Mouse (Mus musculus) ES-CJ7 (cell line): ENCODE measurements at regions not wholly inside any gene's neighbourhood (a gene's known extent, or its start where the extent isn't known, plus 50 kb on each side); places are given as distances from the start of the nearest gene placed in this dataset.

Source experiments
- DNase-seq: peaks from one replicate; pipeline ENCODE4 v3.0.0; 2011; ENCODE audit warnings: low read depth, low spot score

GRCm38 (mm10) chr13:37562652-37563051, 215.5 kb upstream of the Rreb1 start:
- peak; percentile 40 for DNase-seq

- DNase-seq, result no peak
Observed at GRCm38 (mm10) chr13:37569051-37569450, 209.1 kb upstream of the Rreb1 start.

- DNase-seq, result no peak
Observed at GRCm38 (mm10) chr13:37569486-37569885, 208.7 kb upstream of the Rreb1 start.

- no peak for DNase-seq
Observed at GRCm38 (mm10) chr13:37572983-37573382, 205.2 kb upstream of the Rreb1 start.

- peak; percentile 41 for DNase-seq
Observed at GRCm38 (mm10) chr13:37579231-37579630, 199.0 kb upstream of the Rreb1 start.

GRCm38 (mm10) chr13:37579775-37580174, 198.4 kb upstream of the Rreb1 start:
- no peak for DNase-seq

- no peak for DNase-seq
Observed at GRCm38 (mm10) chr13:37580806-37581205, 197.4 kb upstream of the Rreb1 start.

- DNase-seq, result no peak
Observed at GRCm38 (mm10) chr13:37581374-37581773, 196.8 kb upstream of the Rreb1 start.

GRCm38 (mm10) chr13:37585476-37585875, 192.7 kb upstream of the Rreb1 start:
- DNase-seq, result no peak

GRCm38 (mm10) chr13:37586511-37586910, 191.7 kb upstream of the Rreb1 start:
- no peak for DNase-seq

GRCm38 (mm10) chr13:37587911-37588310, 190.3 kb upstream of the Rreb1 start:
- DNase-seq, result no peak

- DNase-seq, result no peak
Observed at GRCm38 (mm10) chr13:37588528-37589176, 189.5 kb upstream of the Rreb1 start.

GRCm38 (mm10) chr13:37592149-37592548, 186.1 kb upstream of the Rreb1 start:
- DNase-seq, result peak; percentile 7

GRCm38 (mm10) chr13:37595196-37595595, 183.0 kb upstream of the Rreb1 start:
- no peak for DNase-seq

GRCm38 (mm10) chr13:37597575-37597974, 180.6 kb upstream of the Rreb1 start:
- DNase-seq, result no peak

- no peak for DNase-seq
Observed at GRCm38 (mm10) chr13:37598165-37598775, 179.9 kb upstream of the Rreb1 start.

GRCm38 (mm10) chr13:37599679-37600078, 178.5 kb upstream of the Rreb1 start:
- no peak for DNase-seq

GRCm38 (mm10) chr13:37600172-37600571, 178.0 kb upstream of the Rreb1 start:
- DNase-seq, result no peak

GRCm38 (mm10) chr13:37601068-37601467, 177.1 kb upstream of the Rreb1 start:
- no peak for DNase-seq

- no peak for DNase-seq
Observed at GRCm38 (mm10) chr13:37602256-37602655, 175.9 kb upstream of the Rreb1 start.

GRCm38 (mm10) chr13:37603226-37603994, 174.8 kb upstream of the Rreb1 start:
- no peak for DNase-seq

- DNase-seq, result no peak
Observed at GRCm38 (mm10) chr13:37606250-37606649, 171.9 kb upstream of the Rreb1 start.

GRCm38 (mm10) chr13:37609085-37609484, 169.1 kb upstream of the Rreb1 start:
- no peak for DNase-seq
